Mouse (Mus musculus): ENCODE measurements around the gene Dok7.
A peak's percentile ranks its signal among the peaks of the same experiment; 100 is the strongest.

Dok7 gene

GRCm38 (mm10) chr5:35057582-35057981, 1.0 kb downstream of the Dok7 start:
- DNase-seq (ENCODE audit: low read depth, low spot score) = no peak

GRCm38 (mm10) chr5:35058216-35058615, 1.6 kb downstream of the Dok7 start:
- no peak for DNase-seq (ENCODE audit: low read depth, low spot score)

- no peak for DNase-seq (ENCODE audit: low read depth, low spot score)
These were observed 3.5 kb downstream of the Dok7 start for GRCm38 (mm10) chr5:35060098-35060497.

GRCm38 (mm10) chr5:35069841-35070240, 13.3 kb downstream of the Dok7 start:
- no peak for DNase-seq (ENCODE audit: low read depth, low spot score)

- no peak for DNase-seq (ENCODE audit: low read depth, low spot score)
These were observed 13.7 kb downstream of the Dok7 start for GRCm38 (mm10) chr5:35070314-35070713.

- no peak for DNase-seq (ENCODE audit: low read depth, low spot score)
These were observed 14.4 kb downstream of the Dok7 start for GRCm38 (mm10) chr5:35070953-35071352.

- DNase-seq (ENCODE audit: low read depth, low spot score) = no peak
These were observed 15.3 kb downstream of the Dok7 start for GRCm38 (mm10) chr5:35071855-35072254.

- no peak for DNase-seq (ENCODE audit: low read depth, low spot score)
These were observed 16.7 kb downstream of the Dok7 start for GRCm38 (mm10) chr5:35073235-35073634.

GRCm38 (mm10) chr5:35073992-35074391, 17.4 kb downstream of the Dok7 start:
- DNase-seq (ENCODE audit: low read depth, low spot score) = no peak

- DNase-seq (ENCODE audit: low read depth, low spot score) = no peak
These were observed 19.8 kb downstream of the Dok7 start for GRCm38 (mm10) chr5:35076369-35076768.

GRCm38 (mm10) chr5:35079101-35079500, 22.5 kb downstream of the Dok7 start:
- no peak for DNase-seq (ENCODE audit: low read depth, low spot score)

- no peak for DNase-seq (ENCODE audit: low read depth, low spot score)
These were observed 28.3 kb downstream of the Dok7 start for GRCm38 (mm10) chr5:35084913-35085312.

GRCm38 (mm10) chr5:35088785-35089613, 32.4 kb downstream of the Dok7 start:
- peak; percentile 57 for DNase-seq (ENCODE audit: low read depth, low spot score)

GRCm38 (mm10) chr5:35089614-35089963, 33.0 kb downstream of the Dok7 start:
- no peak for DNase-seq (ENCODE audit: low read depth, low spot score)

GRCm38 (mm10) chr5:35091636-35092035, 35.1 kb downstream of the Dok7 start:
- DNase-seq (ENCODE audit: low read depth, low spot score) = no peak

GRCm38 (mm10) chr5:35103086-35103485, 46.5 kb downstream of the Dok7 start:
- no peak for DNase-seq (ENCODE audit: low read depth, low spot score)

GRCm38 (mm10) chr5:35103528-35103927, 47.0 kb downstream of the Dok7 start:
- DNase-seq (ENCODE audit: low read depth, low spot score) = no peak

- DNase-seq (ENCODE audit: low read depth, low spot score) = no peak
These were observed 47.8 kb downstream of the Dok7 start for GRCm38 (mm10) chr5:35104183-35104959.

GRCm38 (mm10) chr5:35104960-35105921, 48.7 kb downstream of the Dok7 start, which contains the start of gene Lrpap1:
TSS of gene Lrpap1 (minus strand) at chr5:35105766.
- DNase-seq (ENCODE audit: low read depth, low spot score) = peak; percentile 91

- DNase-seq (ENCODE audit: low read depth, low spot score) = no peak
These were observed 49.3 kb downstream of the Dok7 start for GRCm38 (mm10) chr5:35105922-35106298.

GRCm38 (mm10) chr5:35112444-35112843, 55.9 kb downstream of the Dok7 start:
- no peak for DNase-seq (ENCODE audit: low read depth, low spot score)

- no peak for DNase-seq (ENCODE audit: low read depth, low spot score)
These were observed 59.4 kb downstream of the Dok7 start for GRCm38 (mm10) chr5:35116002-35116401.
